ENCODE assay signal across 23 mouse cellular contexts in genomic region chr13:20104791-20105190, GRCm38 (mm10). TPM values are rescaled to one million over a fixed set of nuclear protein-coding genes. Genes with fewer than 3 reads are reported as not detected.
DNase-seq lines count a peak whose midpoint lies in the region; ATAC-seq and TF ChIP-seq lines count a peak whose summit lies in the region.
"Had no signal": no experiment of that assay in that cellular context is flagged by ENCODE, and none has a peak within 500 bp of the region (broad histone marks: within the 10 kb centered on the region; RNA-seq: fewer than 3 reads in every experiment).

No protein-coding gene starts in this region.

- H3K4me2 ChIP-seq in heart, embryonic 11.5 days: no peak overlapping the region

- TF ChIP-seq CTCF in gastrocnemius, adult 2 months (IDR thresholded peaks at IDR 0.05): no peak

- no peak overlapping the region for H3K9ac ChIP-seq in heart, embryonic 11.5 days (ENCODE audit: low read depth, low read length)

- DNase-seq in gastrocnemius, adult 2 months: no peak
- DNase-seq in gastrocnemius, adult 18-20 months (ENCODE audit: low spot score): no peak
- peak; percentile 76 for DNase-seq in heart, adult 11 months
- peak; percentile 22 for DNase-seq in adipocyte (ENCODE audit: low spot score)
- no peak for DNase-seq in layer of hippocampus, adult 9-11 months
- DNase-seq: adrenal gland, adult 2 months; adrenal gland, adult 8-10 months; adrenal gland, postnatal 10 days; adrenal gland, postnatal 14 days; adrenal gland, postnatal 25 days; adrenal gland, postnatal 36 days; B cell, adult 2 months; cerebellum, adult 11 months; cerebellum, adult 11-12 months; cerebellum, adult 18-20 months; cerebellum, adult 2 months had no signal

- intact Hi-C loops in gastrocnemius, adult 2 months (cut with DNase I): no loop called here

- peaks cover 6% of the 10 kb centered on the region for H3K4me1 ChIP-seq in heart, embryonic 11.5 days (ENCODE audit: control insufficient read depth, insufficient read depth, low read length)

- peak overlapping the region; percentile 0; the same call in 1 of the 2 replicates for H3K27ac ChIP-seq in gastrocnemius, adult 2 months
- H3K27ac ChIP-seq in heart, embryonic 11.5 days (ENCODE audit: low read depth, low read length): no peak overlapping the region

- no peaks in the 10 kb centered on the region for H3K9me3 ChIP-seq in heart, embryonic 11.5 days (replicated peaks; ENCODE audit: control insufficient read depth, low read length)
- H3K9me3 ChIP-seq: G1E had no signal

- ATAC-seq in heart, embryonic 11.5 days (replicated peaks; ENCODE audit: insufficient number of reproducible peaks, low FRiP score, low TSS enrichment): no peak
- ATAC-seq: activated CD4-positive, CD25-positive, alpha-beta regulatory T cell, adult 4 months; CD4-positive, CD25-positive, alpha-beta regulatory T cell, adult 4 months; Patski had no signal

- 62% methylated on average over 2 of the region's 2 CpGs for WGBS in heart, embryonic 11.5 days (ENCODE audit: insufficient replicate concordance)

- no peaks in the 10 kb centered on the region for H3K27me3 ChIP-seq in heart, embryonic 11.5 days (ENCODE audit: control insufficient read depth, insufficient read depth, low read length)
- H3K27me3 ChIP-seq: CH12.LX, Patski had no signal

- no peaks in the 10 kb centered on the region for H3K36me3 ChIP-seq in heart, embryonic 11.5 days (ENCODE audit: control insufficient read depth, insufficient read depth, low read length)
- H3K36me3 ChIP-seq: G1E had no signal

- H3K4me3 ChIP-seq in gastrocnemius, adult 2 months: no peak overlapping the region
- no peak overlapping the region for H3K4me3 ChIP-seq in heart, embryonic 11.5 days (ENCODE audit: low read depth, low read length)

RNA-seq across cellular contexts. Expression of gene Elmo1, which starts 14.4 kb away (rescaled TPM):
- 1 to 10 TPM; 4.1 to 4.3 TPM for total RNA-seq in gastrocnemius, adult 2 months (2021)
- total RNA-seq in gastrocnemius, adult 18-20 months (2021): 1 to 10 TPM; 2.0 to 2.7 TPM
- 9.4 and 10.7 TPM in 2 replicates for polyA plus RNA-seq in heart, embryonic 11.5 days (2014; fragmentation: Nextera tagmentation; extraction: Ambion mirVana)
- polyA plus RNA-seq: C2C12, G1E had no signal

Comparison
In these comparisons a context has a peak if more than half of its experiments do, and no peak if none do; other contexts are left out.
1. DNase-seq: peak in heart, adult 11 months (single experiment) and adipocyte (single experiment); none in gastrocnemius, adult 2 months (single experiment), gastrocnemius, adult 18-20 months (single experiment) and layer of hippocampus, adult 9-11 months (single experiment).